Comparison of ENCODE assay signal across 8 mouse cellular contexts in genomic region chr10:58323028-58323991, GRCm38 (mm10). TPM values are rescaled to one million over a fixed set of nuclear protein-coding genes. Genes with fewer than 3 reads are reported as not detected.
DNase-seq lines count a peak whose midpoint lies in the region; ATAC-seq lines count a peak whose summit lies in the region.

Gene Lims1, plus strand, starts transcription at chr10:58323466.

- H3K36me3 ChIP-seq in hindbrain, embryonic 11.5 days (ENCODE audit: control insufficient read depth, insufficient read depth, low read length) = no peaks in the 10 kb centered on the region

- peak within 1 kb of the TSS; percentile 58 for H3K27ac ChIP-seq in hindbrain, embryonic 11.5 days (ENCODE audit: low read depth, low read length)

- peak; percentile 99 for ATAC-seq in hindbrain, embryonic 11.5 days (ENCODE audit: low FRiP score)

- peak within 1 kb of the TSS; percentile 44 for H3K4me2 ChIP-seq in hindbrain, embryonic 11.5 days (replicated peaks; ENCODE audit: low read depth, low read length)

- H3K4me3 ChIP-seq in hindbrain, embryonic 11.5 days (ENCODE audit: low read depth, low read length) = peak within 1 kb of the TSS; percentile 71

- no peaks in the 10 kb centered on the region for H3K27me3 ChIP-seq in hindbrain, embryonic 11.5 days (ENCODE audit: control insufficient read depth, insufficient read depth, low read length)

- DNase-seq in Muller cell, postnatal 12 days (ENCODE audit: inconsistent ontology term) = peak; percentile 99
- peak; percentile 97 for DNase-seq in cerebellum, adult 9-11 months
- DNase-seq in frontal cortex, adult 2 months (ENCODE audit: extremely low spot score in 1 of 2, low spot score in 1 of 2) = peak; percentile 92 to 97
- peak; percentile 100 for DNase-seq in hindbrain, embryonic 11.5 days (ENCODE audit: low spot score)
- DNase-seq in layer of hippocampus, postnatal 10 days (ENCODE audit: low spot score in 2 of 2) = peak; percentile 96 to 97
- peak; percentile 99 for DNase-seq in lung, postnatal 10 days
- DNase-seq in ovary, postnatal 36 days (ENCODE audit: low spot score) = peak; percentile 99
- peak; percentile 98 for DNase-seq in thymus, postnatal 25 days

- H3K4me1 ChIP-seq in hindbrain, embryonic 11.5 days (replicated peaks; ENCODE audit: control insufficient read depth, insufficient read depth, low read length) = no peaks in the 10 kb centered on the region

- WGBS in hindbrain, embryonic 11.5 days = under 1% methylated on average over 56 of the region's 86 CpGs

- no peaks in the 10 kb centered on the region for H3K9me3 ChIP-seq in hindbrain, embryonic 11.5 days (ENCODE audit: control insufficient read depth, low read length)

- peak within 1 kb of the TSS; percentile 80 for H3K9ac ChIP-seq in hindbrain, embryonic 11.5 days (ENCODE audit: low read depth, low read length)

RNA-seq across cellular contexts. Expression of gene Lims1, which starts in this region (rescaled TPM):
- polyA plus RNA-seq in frontal cortex, adult 2 months (2012; rRNA removed) = 18.8 and 20.3 TPM in 2 replicates
- 86.2 and 89.9 TPM in 2 replicates for polyA plus RNA-seq in hindbrain, embryonic 11.5 days (2014; fragmentation: Nextera tagmentation; extraction: Ambion mirVana)
- total RNA-seq in layer of hippocampus, postnatal 10 days (2021) = 10 to 100 TPM; 30.2 to 30.8 TPM

Comparison
In these comparisons a context has a peak if more than half of its experiments do, and no peak if none do; other contexts are left out.
1. Peak in every context shown above with its lines: DNase-seq, ATAC-seq, H3K4me3 ChIP-seq and H3K27ac ChIP-seq.